Mouse (Mus musculus): ENCODE measurements around the gene Pik3r2. TPM values are rescaled to one million over a fixed set of nuclear protein-coding genes. Genes with fewer than 3 reads are reported as not detected.

Pik3r2 gene
- total RNA-seq, 2 experiments from 2014 or later: 23.0 to 27.9 TPM

- no peak for DNase-seq
- intact Hi-C loops (cut with DNase I; ENCODE audit: low total_unique reads): loop anchor here (5.0 kb wide), 1 partner anchor 38 kb away; no protein-coding TSS in a partner anchor
Observed at GRCm38 (mm10) chr8:70765329-70765728, 11.2 kb downstream of the Pik3r2 start.

GRCm38 (mm10) chr8:70764676-70765075 lies 11.8 kb downstream of the Pik3r2 start:
- intact Hi-C loops (cut with DNase I; ENCODE audit: low total_unique reads): loop anchor here (5.0 kb wide), 1 partner anchor 37 kb away; no protein-coding TSS in a partner anchor

GRCm38 (mm10) chr8:70764026-70764425 lies 12.5 kb downstream of the Pik3r2 start:
- DNase-seq: no peak
- intact Hi-C loops (cut with DNase I; ENCODE audit: low total_unique reads): no loop called here

More at GRCm38 (mm10) chr8:70764676-70765075, 11.8 kb downstream of the Pik3r2 start:
- no peak for DNase-seq

GRCm38 (mm10) chr8:70763354-70763753 lies 13.2 kb downstream of the Pik3r2 start:
- intact Hi-C loops (cut with DNase I; ENCODE audit: low total_unique reads): no loop called here
- no peak for DNase-seq

GRCm38 (mm10) chr8:70762118-70762517 lies 14.4 kb downstream of the Pik3r2 start:
- intact Hi-C loops (cut with DNase I; ENCODE audit: low total_unique reads): no loop called here
- DNase-seq: peak; percentile 4

- peak; percentile 94 for DNase-seq
- intact Hi-C loops (cut with DNase I; ENCODE audit: low total_unique reads): no loop called here
Observed at GRCm38 (mm10) chr8:70760775-70761406, 15.6 kb downstream of the Pik3r2 start, which contains the start of gene Mpv17l2. Gene Mpv17l2 (minus strand): TSS chr8:70760946.

- intact Hi-C loops (cut with DNase I; ENCODE audit: low total_unique reads): no loop called here
- DNase-seq: peak; percentile 33
Observed at GRCm38 (mm10) chr8:70760350-70760749, 16.2 kb downstream of the Pik3r2 start.

- peak; percentile 43 for DNase-seq
- intact Hi-C loops (cut with DNase I; ENCODE audit: low total_unique reads): no loop called here
Observed at GRCm38 (mm10) chr8:70758616-70759561, 17.6 kb downstream of the Pik3r2 start.

GRCm38 (mm10) chr8:70758308-70758615 lies 18.3 kb downstream of the Pik3r2 start:
- peak; percentile 10 for DNase-seq
- intact Hi-C loops (cut with DNase I; ENCODE audit: low total_unique reads): no loop called here

- intact Hi-C loops (cut with DNase I; ENCODE audit: low total_unique reads): no loop called here
- peak; percentile 23 for DNase-seq
Observed at GRCm38 (mm10) chr8:70757523-70758307, 18.8 kb downstream of the Pik3r2 start.

GRCm38 (mm10) chr8:70756476-70757040 lies 20.0 kb downstream of the Pik3r2 start:
- DNase-seq: no peak

GRCm38 (mm10) chr8:70755661-70756475 lies 20.6 kb downstream of the Pik3r2 start:
- intact Hi-C loops (cut with DNase I; ENCODE audit: low total_unique reads): no loop called here
- DNase-seq: peak; percentile 7

More at GRCm38 (mm10) chr8:70756476-70757040, 20.0 kb downstream of the Pik3r2 start:
- intact Hi-C loops (cut with DNase I; ENCODE audit: low total_unique reads): no loop called here

- peak; percentile 71 for DNase-seq
- intact Hi-C loops (cut with DNase I; ENCODE audit: low total_unique reads): no loop called here
Observed at GRCm38 (mm10) chr8:70754871-70755660, 21.4 kb downstream of the Pik3r2 start.

GRCm38 (mm10) chr8:70754043-70754870 lies 22.3 kb downstream of the Pik3r2 start, which contains the start of gene Rab3a:
Gene Rab3a (plus strand): TSS chr8:70754679.
- intact Hi-C loops (cut with DNase I; ENCODE audit: low total_unique reads): no loop called here

GRCm38 (mm10) chr8:70753151-70753550 lies 23.4 kb downstream of the Pik3r2 start:
- DNase-seq: peak; percentile 96
- intact Hi-C loops (cut with DNase I; ENCODE audit: low total_unique reads): no loop called here

More at GRCm38 (mm10) chr8:70754043-70754870, 22.3 kb downstream of the Pik3r2 start, which contains the start of gene Rab3a:
- peak; percentile 97 for DNase-seq

GRCm38 (mm10) chr8:70752000-70752764 lies 24.3 kb downstream of the Pik3r2 start:
- intact Hi-C loops (cut with DNase I; ENCODE audit: low total_unique reads): no loop called here
- DNase-seq: peak; percentile 69

Data from gastrocnemius, postnatal 14 days (tissue).